Mouse (Mus musculus) subcutaneous adipose tissue, adult 2 months (tissue): ENCODE results near the gene Gm20521. TPM values are rescaled to one million over a fixed set of nuclear protein-coding genes. Genes with fewer than 3 reads are reported as not detected.

Source experiments
- polyA plus RNA-seq: library from polyadenylated mRNA; depleted of rRNA; stranded (reverse); fragments of >200 nt; gene quantifications from 2 replicates; pipeline ENCODE4 v1.2.3, GENCODE M21; 2012; ENCODE audit warnings: low replicate concordance; rRNA removed

Gm20521 gene
- 3.5 TPM in 1 of 2 replicates, not detected in the other for polyA plus RNA-seq

DNA sequence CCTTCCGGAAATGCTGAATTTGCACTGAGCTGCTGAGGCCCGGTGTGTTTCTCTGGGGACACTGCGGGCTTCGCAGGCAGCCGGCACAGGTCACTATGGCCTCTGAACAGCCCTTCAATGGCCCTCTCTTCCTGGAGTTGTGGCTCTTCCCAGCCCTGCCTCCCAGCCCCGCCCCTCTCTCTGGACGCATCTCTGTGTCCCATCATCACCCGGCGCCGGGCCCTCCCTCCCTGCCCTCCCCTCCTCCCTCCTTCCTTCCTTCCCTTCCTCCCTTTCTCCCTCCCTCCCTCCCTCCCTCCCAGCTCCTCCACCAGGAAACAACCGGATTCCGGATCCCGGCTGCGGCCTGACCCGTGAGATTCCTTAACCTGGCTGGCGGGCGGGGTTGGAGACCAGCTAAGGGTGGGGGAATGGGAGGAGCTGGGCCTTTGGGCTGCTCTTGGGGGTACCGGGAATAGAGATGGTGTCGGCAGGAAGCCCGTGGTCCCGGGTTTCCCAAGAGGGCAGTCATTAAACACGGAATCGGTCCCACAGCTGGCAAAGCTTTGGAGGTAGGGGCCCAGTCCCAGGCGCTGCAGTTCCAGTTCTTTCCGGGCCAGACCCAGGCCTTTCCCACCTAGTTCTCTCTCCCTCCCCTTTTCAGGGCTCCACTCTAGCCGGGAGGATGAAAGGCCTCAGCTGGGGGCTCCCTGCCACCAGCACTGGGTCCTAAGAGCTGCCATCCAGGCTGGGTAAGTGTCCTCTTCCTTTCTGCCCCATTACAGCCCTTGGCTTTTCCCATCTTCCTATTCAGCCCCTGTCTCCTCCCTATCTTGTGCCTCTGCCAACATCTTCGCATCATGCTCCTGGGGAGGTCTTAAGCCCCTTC is at the start of gene Gm20521, which contains the start of gene Bcl2l2:
Gene Gm20521, plus strand, starts transcription at position 288 of the 868 bp plus-strand sequence.
Gene Bcl2l2, plus strand, starts transcription at position 224 of the 868 bp plus-strand sequence.

DNA sequence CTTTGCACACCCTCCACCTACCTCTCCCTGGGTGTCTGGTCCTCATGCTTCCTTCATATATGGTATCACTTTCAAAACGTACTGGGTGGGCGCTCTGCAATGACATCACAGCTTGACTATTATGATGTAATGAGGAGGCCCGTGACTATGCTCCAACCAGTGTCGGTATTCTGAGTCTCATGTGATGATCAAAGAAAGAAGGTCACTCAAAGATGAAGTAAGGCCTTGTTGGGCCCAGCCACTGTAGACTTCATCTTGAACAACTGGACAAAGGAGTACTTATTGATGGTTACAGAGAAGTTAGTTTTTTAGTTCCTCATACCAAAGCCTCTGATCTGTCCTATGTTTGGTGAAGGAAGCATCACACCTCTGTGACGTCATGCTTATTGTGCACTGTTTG is 12.4 kb upstream of the Gm20521 start, which contains the start of gene Homez:
Gene Homez, minus strand, starts transcription at position 101 of the 400 bp plus-strand sequence.

DNA sequence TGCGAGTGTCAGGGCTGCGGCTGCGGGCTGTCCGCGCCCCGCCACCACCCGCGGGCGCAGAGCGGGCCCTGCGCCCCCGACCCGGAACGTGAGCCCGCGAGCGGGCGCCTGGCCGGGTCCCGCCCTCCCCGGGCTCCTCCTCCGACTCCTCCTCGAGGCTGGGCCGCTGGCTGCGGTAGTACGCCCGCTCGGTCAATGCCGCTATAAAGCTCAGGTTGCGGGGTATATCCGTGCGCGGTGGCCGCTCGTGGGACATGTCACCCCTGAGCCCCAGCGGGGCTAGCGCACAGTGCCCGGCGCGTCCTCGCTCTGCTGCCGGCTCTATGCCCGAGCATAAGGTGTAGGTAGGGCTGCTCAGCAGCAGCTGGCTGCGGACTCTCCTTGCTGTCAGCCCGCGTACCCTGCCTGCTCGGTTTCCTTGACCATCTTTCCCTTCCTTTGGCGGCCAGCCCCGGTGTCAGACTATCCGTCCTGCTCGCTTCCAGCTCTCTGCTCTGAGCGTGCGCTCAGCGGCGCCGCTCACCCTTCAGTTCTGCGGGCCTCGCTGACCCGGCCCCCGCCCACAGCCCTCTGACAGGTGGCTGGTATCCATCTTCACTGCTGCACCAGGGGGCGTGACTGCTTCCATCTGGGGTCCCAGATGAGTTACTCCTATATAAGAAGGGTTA is 6.1 kb upstream of the Gm20521 start, which contains the start of gene Ppp1r3e:
Gene Ppp1r3e, minus strand, starts transcription at position 503 of the 668 bp plus-strand sequence.

DNA sequence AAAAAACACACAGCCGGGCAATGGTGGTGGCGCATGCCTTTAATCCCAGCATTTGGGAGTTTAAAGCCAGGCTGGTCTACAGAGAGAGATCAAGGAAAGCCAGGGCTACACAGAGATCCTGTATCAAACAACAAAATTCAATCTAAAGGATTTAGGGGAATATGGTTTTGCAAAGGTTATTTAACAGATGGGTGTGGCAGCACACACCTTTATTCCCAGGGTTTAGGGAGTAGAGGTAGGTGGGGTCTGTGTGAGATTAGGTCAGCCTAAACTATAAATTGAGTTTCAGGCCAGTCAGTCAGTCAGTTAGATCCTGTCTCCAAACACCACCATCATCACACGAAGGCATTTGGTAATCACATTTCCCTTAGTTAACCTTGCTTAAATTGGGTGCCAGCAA is 9.0 kb downstream of the Gm20521 start, which contains the start of gene Pabpn1:
Gene Pabpn1, plus strand, starts transcription at position 301 of the 400 bp plus-strand sequence.

DNA sequence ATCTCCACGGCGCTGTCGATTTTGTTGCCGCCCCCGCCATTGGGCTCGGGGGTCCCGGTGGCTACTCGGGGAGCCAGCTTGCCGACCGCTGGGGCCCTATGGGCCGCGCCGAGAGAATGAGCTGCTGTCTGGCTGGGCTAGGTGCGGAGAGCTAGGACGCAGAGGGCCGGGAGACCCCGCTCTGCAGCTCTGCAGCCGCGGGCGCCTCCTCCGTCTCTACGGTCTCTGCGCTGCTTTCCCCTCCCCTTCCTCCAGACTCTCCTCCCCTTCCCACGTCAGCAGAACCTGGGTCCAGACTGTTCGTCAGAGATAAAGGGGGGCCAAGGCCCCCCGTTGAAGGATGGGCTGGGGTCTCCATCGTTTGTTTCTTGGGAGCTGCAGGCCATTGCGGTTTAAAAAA is 29.6 kb downstream of the Gm20521 start, which contains the start of gene Slc22a17:
Gene Slc22a17, minus strand, starts transcription at position 247 of the 400 bp plus-strand sequence.

DNA sequence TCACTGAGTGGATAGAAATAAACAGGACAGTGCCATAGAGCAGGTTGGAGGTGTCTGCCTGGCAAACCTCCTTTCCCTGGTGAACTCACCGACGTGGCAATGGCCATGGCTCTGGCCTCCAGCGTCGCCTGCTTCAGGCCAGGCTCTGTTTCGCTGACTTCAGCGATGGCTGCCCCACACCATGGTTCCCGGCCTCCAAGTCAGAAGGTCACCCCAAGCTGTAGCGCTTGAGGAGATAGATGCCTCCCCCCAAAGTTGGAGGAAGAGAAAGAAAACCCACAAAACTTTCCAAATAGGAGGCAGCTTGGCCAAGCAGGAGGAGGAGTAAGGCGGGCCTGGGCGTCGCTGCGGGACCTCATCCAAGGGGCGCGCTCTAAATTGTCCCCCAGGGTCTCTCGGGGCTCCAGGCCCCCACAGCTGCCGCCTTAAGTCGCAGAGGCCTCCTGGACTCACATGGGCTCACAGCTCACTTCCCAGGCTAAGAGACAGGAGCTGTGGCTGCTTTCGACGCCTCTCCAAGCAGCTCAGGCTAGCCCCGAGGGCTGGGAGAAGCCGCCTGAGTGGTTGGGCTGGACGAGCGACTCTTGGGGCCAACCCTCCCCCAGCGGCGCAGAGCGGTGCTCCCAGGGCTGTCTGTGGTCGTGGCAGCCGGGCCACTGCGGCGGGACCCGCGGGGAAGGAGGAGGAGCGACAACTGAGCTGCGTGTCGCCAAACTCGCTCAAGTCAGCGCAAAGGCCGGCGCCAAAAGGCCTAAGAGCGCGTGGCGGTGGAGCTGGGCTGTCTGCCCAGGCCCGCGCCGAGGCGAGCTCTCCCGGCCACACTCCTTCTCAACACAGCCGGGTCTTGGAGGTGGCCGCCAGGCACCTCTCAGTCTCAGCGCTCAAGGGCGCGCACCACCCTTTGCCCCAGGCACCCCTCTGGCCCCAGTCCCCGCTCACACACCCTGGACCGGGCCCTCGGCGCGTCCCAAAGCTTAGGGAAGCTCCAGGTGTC is 42.4 kb downstream of the Gm20521 start, which contains the start of gene Efs:
Gene Efs, minus strand, starts transcription at position 778 of the 994 bp plus-strand sequence.

DNA sequence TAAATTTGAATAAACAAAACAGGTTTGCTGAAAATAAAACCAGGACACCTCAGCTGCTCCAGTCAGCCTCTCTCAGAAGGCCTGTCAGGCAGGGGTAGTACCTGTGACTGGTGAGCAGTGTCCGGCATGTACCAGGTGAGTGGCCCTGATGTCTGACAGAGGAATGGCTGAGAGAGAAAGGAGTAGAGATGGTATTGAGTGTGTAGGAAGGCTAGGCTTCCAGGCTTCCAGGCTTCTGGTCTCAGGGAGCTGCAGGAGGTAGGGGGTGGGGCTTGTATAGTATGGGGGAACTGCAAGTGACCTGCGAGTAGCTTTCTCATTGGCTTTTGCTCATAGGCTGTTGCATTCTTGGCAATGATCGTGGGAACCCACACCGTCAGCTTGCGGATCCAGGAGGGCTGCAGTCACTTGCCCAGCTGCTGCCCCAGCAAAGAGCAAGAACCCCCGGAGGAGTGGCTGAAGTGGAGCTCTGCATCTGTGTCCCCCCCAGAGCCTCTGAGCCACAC is 49.5 kb downstream of the Gm20521 start, which contains the start of gene Il25:
Gene Il25, plus strand, starts transcription at position 51 of the 506 bp plus-strand sequence.

DNA sequence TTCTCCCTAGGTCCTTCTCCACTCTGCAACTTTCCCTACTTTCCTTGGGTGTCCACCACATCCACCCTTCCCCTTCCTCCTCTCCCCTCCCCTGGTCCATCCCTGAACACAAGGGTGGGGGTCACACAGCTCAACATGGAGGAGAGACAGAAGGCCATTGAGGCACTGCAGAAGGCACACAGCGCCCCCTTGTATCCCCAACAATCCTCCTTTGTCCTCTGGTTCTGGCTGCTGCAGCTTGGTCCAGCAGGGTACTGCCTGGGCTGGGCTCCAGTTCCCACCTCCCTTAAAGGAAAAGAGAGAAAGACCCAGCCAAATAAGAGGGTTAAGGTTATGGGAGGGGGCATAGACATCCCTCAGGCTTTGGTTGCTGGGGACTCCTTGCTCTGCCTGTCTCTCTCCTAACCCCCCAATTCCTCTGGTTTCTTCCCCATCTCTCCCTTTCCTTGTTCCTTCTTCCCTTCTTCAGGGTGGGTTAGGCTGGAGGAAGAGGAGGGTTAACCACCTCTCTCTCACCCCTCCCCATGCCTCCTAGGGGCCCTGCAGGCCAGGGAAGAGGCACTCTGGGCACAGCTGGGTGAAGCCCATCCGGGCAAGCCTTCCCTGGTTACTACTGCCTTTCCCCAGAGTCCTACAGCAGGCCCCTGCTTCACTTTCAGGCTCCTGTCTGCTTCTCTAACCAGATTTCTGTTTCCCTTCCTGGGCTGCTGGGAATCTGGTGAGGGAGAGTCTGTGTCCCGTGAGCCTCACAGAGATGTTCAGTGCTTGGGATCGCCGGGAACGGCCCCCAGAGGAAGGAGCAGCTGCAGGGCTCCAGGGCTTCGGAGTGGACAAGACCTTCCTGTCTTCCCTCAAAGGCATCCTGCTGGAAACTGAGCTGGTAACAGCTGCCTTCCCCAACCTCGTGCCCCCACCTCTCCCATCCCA is 52.9 kb downstream of the Gm20521 start, which contains the start of gene Cmtm5:
Gene Cmtm5, plus strand, starts transcription at position 358 of the 927 bp plus-strand sequence.

Other genes starting within 250 kb of the Gm20521 start
- not detected in 2 replicates for gene Gm17606, start 242.5 kb upstream of the Gm20521 start, polyA plus RNA-seq
- 1.6 and 12.2 TPM in 2 replicates for gene Cdh24, start 242.1 kb upstream of the Gm20521 start, polyA plus RNA-seq
- gene 1700123O20Rik, start 197.2 kb upstream of the Gm20521 start, polyA plus RNA-seq: 56.7 and 62.0 TPM in 2 replicates
- 82.9 and 163 TPM in 2 replicates for gene Acin1, start 196.5 kb upstream of the Gm20521 start, polyA plus RNA-seq
- gene Gm29776, start 184.6 kb upstream of the Gm20521 start, polyA plus RNA-seq: 0.18 and 0.30 TPM in 2 replicates
- gene Cebpe, start 171.3 kb upstream of the Gm20521 start, polyA plus RNA-seq: 0.87 and 5.4 TPM in 2 replicates
- 23.8 and 80.1 TPM in 2 replicates for gene Slc7a8, start 101.5 kb upstream of the Gm20521 start, polyA plus RNA-seq
- 0.14 TPM in 1 of 2 replicates, not detected in the other for gene Rnf212b, start 69.3 kb upstream of the Gm20521 start, polyA plus RNA-seq
- gene Homez, start 12.5 kb upstream of the Gm20521 start, polyA plus RNA-seq: 7.0 and 8.3 TPM in 2 replicates
- gene Ppp1r3e, start 5.9 kb upstream of the Gm20521 start, polyA plus RNA-seq: 26.2 and 28.9 TPM in 2 replicates
- gene Bcl2l2, start 64 bp upstream of the Gm20521 start, polyA plus RNA-seq: 69.8 and 79.4 TPM in 2 replicates
- 151 and 188 TPM in 2 replicates for gene Pabpn1, start 9.1 kb downstream of the Gm20521 start, polyA plus RNA-seq
- 69.2 and 135 TPM in 2 replicates for gene Slc22a17, start 29.7 kb downstream of the Gm20521 start, polyA plus RNA-seq
- 27.8 and 56.0 TPM in 2 replicates for gene Efs, start 42.7 kb downstream of the Gm20521 start, polyA plus RNA-seq
- not detected in 2 replicates for gene Il25, start 49.3 kb downstream of the Gm20521 start, polyA plus RNA-seq
- gene Cmtm5, start 52.8 kb downstream of the Gm20521 start, polyA plus RNA-seq: 1.2 and 2.3 TPM in 2 replicates
- gene Myh6, start 83.5 kb downstream of the Gm20521 start, polyA plus RNA-seq: 0.37 TPM in 1 of 2 replicates, not detected in the other
- not detected in 2 replicates for gene Gm17428, start 93.5 kb downstream of the Gm20521 start, polyA plus RNA-seq
- 0.03 TPM in 1 of 2 replicates, not detected in the other for gene Myh7, start 111.2 kb downstream of the Gm20521 start, polyA plus RNA-seq
- gene Ngdn, start 132.0 kb downstream of the Gm20521 start, polyA plus RNA-seq: 14.0 and 16.3 TPM in 2 replicates
- gene Zfhx2, start 208.9 kb downstream of the Gm20521 start, polyA plus RNA-seq: 0.57 and 1.7 TPM in 2 replicates
- gene Thtpa, start 211.3 kb downstream of the Gm20521 start, polyA plus RNA-seq: 9.1 and 14.5 TPM in 2 replicates
- 39.1 and 40.8 TPM in 2 replicates for gene Ap1g2, start 223.2 kb downstream of the Gm20521 start, polyA plus RNA-seq
- 0.60 and 9.7 TPM in 2 replicates for gene Jph4, start 233.5 kb downstream of the Gm20521 start, polyA plus RNA-seq